Mouse (Mus musculus) MEL (cell line): ENCODE results near the gene Creld2. TPM values are rescaled to one million over a fixed set of nuclear protein-coding genes. Genes with fewer than 3 reads are reported as not detected.

Experiments
- DNase-seq: peaks from one replicate; pipeline ENCODE4 v3.0.0; 2011; ENCODE audit warnings: low read depth, low spot score
- H3K27ac ChIP-seq: 2 replicates; pipeline ENCODE4 v1.5.1; 2012; ENCODE audit warnings: low read depth, mild to moderate bottlenecking, control low read depth, low read length, moderate library complexity; ENCODE audit not compliant: control insufficient read depth
- H3K27me3 ChIP-seq, 2 experiments: fragments of 150-350 bp in 1 of 2; sonication (generic) in 1 of 2; 2 replicates each; pipeline ENCODE4 v1.6.1; 2012; ENCODE audit warnings: low read length in 2 of 2, mild to moderate bottlenecking in 2 of 2, improper control_type of control experiment in 1 of 2, moderate library complexity in 1 of 2; ENCODE audit not compliant: insufficient read depth in 2 of 2, control insufficient read depth in 1 of 2
- H3K36me3 ChIP-seq, 2 experiments: 2 replicates each; pipeline ENCODE4 v1.6.1; 2012 to 2014; ENCODE audit warnings: low read length in 2 of 2, improper control_type of control experiment in 1 of 2, inconsistent platforms in 1 of 2, mild to moderate bottlenecking in 1 of 2; ENCODE audit not compliant: insufficient read depth in 2 of 2, control insufficient read depth in 1 of 2
- H3K4me1 ChIP-seq, 2 experiments: fragments of 150-350 bp in 1 of 2; sonication (generic) in 1 of 2; 2 replicates each; pipeline ENCODE4 v1.6.1; 2012; ENCODE audit warnings: low read length in 2 of 2, improper control_type of control experiment in 1 of 2, mild to moderate bottlenecking in 1 of 2; ENCODE audit not compliant: insufficient read depth in 2 of 2, control insufficient read depth in 1 of 2
- H3K4me3 ChIP-seq, 2 experiments: fragments of 150-350 bp in 1 of 2; sonication (generic) in 1 of 2; 2 replicates each; pipeline ENCODE4 v1.5.1; 2012; ENCODE audit warnings: low read depth in 2 of 2, low read length in 2 of 2, mild to moderate bottlenecking in 2 of 2, moderate library complexity in 2 of 2, control low read depth in 1 of 2, improper control_type of control experiment in 1 of 2; ENCODE audit not compliant: control insufficient read depth in 1 of 2, insufficient read depth in 1 of 2
- H3K79me2 ChIP-seq: 2 replicates; pipeline ENCODE4 v1.6.1; 2012; ENCODE audit warnings: mild to moderate bottlenecking, low read length, moderate library complexity; ENCODE audit not compliant: control insufficient read depth, poor library complexity, insufficient read depth
- H3K9ac ChIP-seq: 2 replicates; pipeline ENCODE4 v1.6.1; 2012; ENCODE audit warnings: low read depth, mild to moderate bottlenecking, control low read depth, low read length, moderate library complexity; ENCODE audit not compliant: control insufficient read depth, poor library complexity, severe bottlenecking
- H3K9me3 ChIP-seq: fragments of 150-350 bp; sonication (generic); replicated peaks from 2 replicates; pipeline ENCODE4 v1.6.1; 2012; ENCODE audit warnings: mild to moderate bottlenecking, low read length, improper control_type of control experiment, moderate library complexity; ENCODE audit not compliant: insufficient read depth
- BHLHE40 ChIP-seq: IDR thresholded peaks from 2 replicates; pipeline ENCODE4 v1.6.1; 2012; ENCODE audit warnings: low read depth, mild to moderate bottlenecking, inconsistent platforms, low read length, improper control_type of control experiment, borderline replicate concordance
- CHD1 ChIP-seq: IDR thresholded peaks from 2 replicates; pipeline ENCODE4 v1.6.1; 2012; ENCODE audit warnings: low read depth, mild to moderate bottlenecking, inconsistent platforms, low read length, improper control_type of control experiment
- EP300 ChIP-seq, 2 experiments: IDR thresholded peaks; 2 replicates each; pipeline ENCODE4 v1.6.1; 2011; ENCODE audit warnings: improper control_type of control experiment in 2 of 2, low read length in 2 of 2, low read depth in 1 of 2, mild to moderate bottlenecking in 1 of 2
- ETS1 ChIP-seq: IDR thresholded peaks from 2 replicates; pipeline ENCODE4 v1.6.1; 2012; ENCODE audit warnings: low read depth, mild to moderate bottlenecking, inconsistent platforms, low read length, improper control_type of control experiment, moderate library complexity
- GABPA ChIP-seq: IDR thresholded peaks from 2 replicates; pipeline ENCODE4 v1.6.1; 2012; ENCODE audit warnings: low read depth, mild to moderate bottlenecking, inconsistent platforms, low read length, improper control_type of control experiment, moderate library complexity
- GATA1 ChIP-seq: IDR thresholded peaks from 2 replicates; pipeline ENCODE4 v1.6.1; 2011; ENCODE audit warnings: low read depth, low read length, improper control_type of control experiment
- JUND ChIP-seq: IDR thresholded peaks from 2 replicates; pipeline ENCODE4 v1.6.1; 2011; ENCODE audit warnings: low read depth, mild to moderate bottlenecking, improper control_type of control experiment, low read length
- KAT2A ChIP-seq: conservative IDR thresholded peaks from 2 replicates; pipeline ENCODE4 v1.6.1; 2012; ENCODE audit warnings: low read depth, low read length, improper control_type of control experiment, inconsistent platforms
- MAFK ChIP-seq: IDR thresholded peaks from 2 replicates; pipeline ENCODE4 v1.6.1; 2011; ENCODE audit warnings: low read depth, mild to moderate bottlenecking, low read length, improper control_type of control experiment, borderline replicate concordance
- MAX ChIP-seq: IDR thresholded peaks from 2 replicates; pipeline ENCODE4 v1.6.1; 2011; ENCODE audit warnings: low read length, improper control_type of control experiment
- MAZ ChIP-seq: IDR thresholded peaks from 2 replicates; pipeline ENCODE4 v1.6.1; 2012; ENCODE audit warnings: low read depth, mild to moderate bottlenecking, inconsistent platforms, low read length, improper control_type of control experiment
- MXI1 ChIP-seq: IDR thresholded peaks from 2 replicates; pipeline ENCODE4 v1.6.1; 2011; ENCODE audit warnings: mild to moderate bottlenecking, low read depth, low read length, improper control_type of control experiment
- MYB ChIP-seq: IDR thresholded peaks from 2 replicates; pipeline ENCODE4 v1.6.1; 2011; ENCODE audit warnings: mild to moderate bottlenecking, low read depth, low read length, improper control_type of control experiment
- NRF1 ChIP-seq: IDR thresholded peaks from 2 replicates; pipeline ENCODE4 v1.6.1; 2014; ENCODE audit warnings: low read depth, mild to moderate bottlenecking, inconsistent platforms, low read length, improper control_type of control experiment, moderate library complexity; ENCODE audit not compliant: poor library complexity, insufficient read depth, severe bottlenecking
- POLR2A ChIP-seq, 2 experiments: IDR thresholded peaks; 2 replicates each; pipeline ENCODE4 v1.6.1; 2011 to 2012; ENCODE audit warnings: low read length in 2 of 2, mild to moderate bottlenecking in 2 of 2, control low read depth in 1 of 2, improper control_type of control experiment in 1 of 2, low read depth in 1 of 2, moderate library complexity in 1 of 2; ENCODE audit not compliant: control insufficient read depth in 1 of 2, insufficient read depth in 1 of 2, poor library complexity in 1 of 2
- POLR2AphosphoS5 ChIP-seq: IDR thresholded peaks from 2 replicates; pipeline ENCODE4 v1.6.1; 2012; ENCODE audit warnings: low read depth, borderline replicate concordance, mild to moderate bottlenecking, inconsistent platforms, low read length, moderate library complexity, mixed read lengths
- RAD21 ChIP-seq: IDR thresholded peaks from 2 replicates; pipeline ENCODE4 v1.6.1; 2011; ENCODE audit warnings: mild to moderate bottlenecking, low read depth, low read length, improper control_type of control experiment
- SIN3A ChIP-seq: IDR thresholded peaks from 2 replicates; pipeline ENCODE4 v1.6.1; 2012; ENCODE audit warnings: low read length, improper control_type of control experiment, inconsistent platforms
- SMC3 ChIP-seq: IDR thresholded peaks from 2 replicates; pipeline ENCODE4 v1.6.1; 2011; ENCODE audit warnings: low read depth, low read length, improper control_type of control experiment
- TAL1 ChIP-seq: IDR thresholded peaks from 2 replicates; pipeline ENCODE4 v1.6.1; 2012; ENCODE audit warnings: mild to moderate bottlenecking, inconsistent platforms, low read length, moderate library complexity, mixed read lengths
- UBTF ChIP-seq: IDR thresholded peaks from 2 replicates; pipeline ENCODE4 v1.6.1; 2012; ENCODE audit warnings: low read depth, mild to moderate bottlenecking, inconsistent platforms, low read length, improper control_type of control experiment, moderate library complexity, borderline replicate concordance; ENCODE audit not compliant: insufficient read depth
- USF1 ChIP-seq: IDR thresholded peaks from 2 replicates; pipeline ENCODE4 v1.6.1; 2014; ENCODE audit warnings: low read depth, mild to moderate bottlenecking, inconsistent platforms, low read length, improper control_type of control experiment, moderate library complexity
- ZC3H11A ChIP-seq: IDR thresholded peaks from 2 replicates; pipeline ENCODE4 v1.6.1; 2012; ENCODE audit warnings: low read depth, mild to moderate bottlenecking, inconsistent platforms, low read length, improper control_type of control experiment
- polyA plus RNA-seq, 2 experiments: library from polyadenylated mRNA; stranded (reverse) in 1 of 2; unstranded in 1 of 2; fragments of >175 nt in 1 of 2; fragments of >200 nt in 1 of 2; gene quantifications; 2 replicates each; pipeline versions ENCODE4 v1.2.1 to v1.2.4; 2012; ENCODE audit warnings: low replicate concordance in 2 of 2, low read depth in 1 of 2; ENCODE audit not compliant: insufficient read length in 2 of 2, insufficient read depth in 1 of 2, missing spikeins in 1 of 2
- total RNA-seq: library from RNA; depleted of rRNA; stranded (reverse); fragments of 300-350 nt; gene quantifications from 2 replicates; pipeline ENCODE4 v1.2.3, GENCODE M21; 2012

Gene Creld2
- total and polyA plus RNA-seq, 3 experiments: 118 to 188 TPM; not detected in 1

GRCm38 (mm10) chr15:88854119-88854968, 34.9 kb downstream of the Creld2 start:
- no peaks in the 10 kb centered on the region for H3K36me3 ChIP-seq
- no peaks in the 10 kb centered on the region for H3K79me2 ChIP-seq
- H3K27me3 ChIP-seq: peaks cover 0 to 12% of the 10 kb centered on the region in 2 experiments; a peak in 3 of 4 replicates
- H3K4me1 ChIP-seq: no peaks in the 10 kb centered on the region
- H3K9me3 ChIP-seq: no peaks in the 10 kb centered on the region
- no peak overlapping the region for H3K4me3 ChIP-seq
- H3K9ac ChIP-seq: no peak overlapping the region
- no peak overlapping the region for H3K27ac ChIP-seq
- TF ChIP-seq MAZ (no peak), EP300 (IDR thresholded peaks at IDR 0.05; ENCODE audit: low read depth in 1 of 2, low read length in 2 of 2) (no peak), MXI1 (no peak), JUND (no peak), ZC3H11A (no peak), CHD1 (no peak), GABPA (no peak)
- no peak for DNase-seq

- no peaks in the 10 kb centered on the region for H3K79me2 ChIP-seq
- H3K27me3 ChIP-seq: peaks cover 0 to 12% of the 10 kb centered on the region in 2 experiments; a peak in 3 of 4 replicates
- TF ChIP-seq KAT2A (no peak), MYB (no peak), SIN3A (no peak), RAD21 (no peak), TAL1 (no peak), GABPA (no peak), GATA1 (no peak), MAX (no peak), UBTF (no peak), MAFK (no peak), ETS1 (no peak), NRF1 (no peak), POLR2A (IDR thresholded peaks at IDR 0.05; ENCODE audit: control insufficient read depth in 1 of 2, insufficient read depth in 1 of 2, low read depth in 1 of 2, low read length in 2 of 2, poor library complexity in 1 of 2) (no peak), SMC3 (no peak), POLR2AphosphoS5 (no peak), USF1 (no peak), EP300 (IDR thresholded peaks at IDR 0.05; ENCODE audit: low read depth in 1 of 2, low read length in 2 of 2) (no peak), BHLHE40 (no peak)
- no peak for DNase-seq
- H3K4me3 ChIP-seq: no peak overlapping the region
- no peaks in the 10 kb centered on the region for H3K4me1 ChIP-seq
- H3K27ac ChIP-seq: no peak overlapping the region
- no peak overlapping the region for H3K9ac ChIP-seq
- no peaks in the 10 kb centered on the region for H3K36me3 ChIP-seq
- H3K9me3 ChIP-seq: no peaks in the 10 kb centered on the region
Measured at GRCm38 (mm10) chr15:88854969-88855830, 35.8 kb downstream of the Creld2 start.
